Mouse (Mus musculus) induced T-regulatory cell, adult 2 months (primary cell): ENCODE measurements at regions not wholly inside any gene's neighbourhood (a gene's known extent, or its start where the extent isn't known, plus 50 kb on each side); places are given as distances from the start of the nearest gene placed in this dataset.
A peak's percentile ranks its signal among the peaks of the same experiment; 100 is the strongest.

Source experiments
- DNase-seq: peaks from one replicate; pipeline ENCODE4 v3.0.0-alpha.2; 2012; ENCODE audit warnings: low read depth

DNA sequence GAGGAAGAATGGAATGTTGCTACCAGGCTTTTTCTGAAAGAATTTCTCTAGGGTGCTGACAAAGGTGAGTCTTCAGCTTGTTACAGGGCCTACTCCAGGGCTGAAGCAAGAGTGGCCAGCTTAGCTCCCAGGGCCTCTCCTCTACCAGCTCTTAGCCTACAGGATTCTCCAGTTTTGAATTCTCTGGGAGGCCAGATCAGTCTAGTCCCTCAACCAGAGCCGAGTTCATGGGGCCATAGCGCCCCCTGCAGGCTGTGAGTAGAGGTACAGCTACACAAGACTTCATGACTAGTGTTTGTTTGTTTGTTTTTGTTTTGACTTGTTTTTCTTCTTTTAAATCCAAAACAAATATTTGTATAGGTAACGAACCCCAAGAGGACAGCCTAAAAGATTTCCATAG, 211.8 kb upstream of the Eef2kmt start:
- DNase-seq, result peak; percentile 74

DNA sequence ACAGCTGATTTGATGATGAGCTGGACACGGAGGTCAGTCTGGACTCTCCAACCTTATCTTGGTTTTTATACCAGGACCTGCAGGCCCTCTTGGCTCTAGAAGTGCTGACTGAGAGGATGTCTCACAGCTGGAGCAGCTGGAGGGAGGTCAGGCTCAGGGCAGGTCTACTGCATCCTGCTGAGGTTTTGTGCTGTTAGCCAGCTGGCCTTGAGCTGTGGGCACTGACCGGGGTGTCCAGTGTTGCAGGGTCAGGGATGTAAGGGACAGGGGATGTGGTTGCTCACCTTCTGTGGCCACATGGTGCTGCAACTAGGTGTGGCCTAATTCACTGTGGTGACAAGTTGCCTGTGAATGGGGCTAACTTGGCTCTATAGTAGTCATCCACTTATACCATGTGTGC, 211.0 kb upstream of the Eef2kmt start:
- DNase-seq, result no peak

DNA sequence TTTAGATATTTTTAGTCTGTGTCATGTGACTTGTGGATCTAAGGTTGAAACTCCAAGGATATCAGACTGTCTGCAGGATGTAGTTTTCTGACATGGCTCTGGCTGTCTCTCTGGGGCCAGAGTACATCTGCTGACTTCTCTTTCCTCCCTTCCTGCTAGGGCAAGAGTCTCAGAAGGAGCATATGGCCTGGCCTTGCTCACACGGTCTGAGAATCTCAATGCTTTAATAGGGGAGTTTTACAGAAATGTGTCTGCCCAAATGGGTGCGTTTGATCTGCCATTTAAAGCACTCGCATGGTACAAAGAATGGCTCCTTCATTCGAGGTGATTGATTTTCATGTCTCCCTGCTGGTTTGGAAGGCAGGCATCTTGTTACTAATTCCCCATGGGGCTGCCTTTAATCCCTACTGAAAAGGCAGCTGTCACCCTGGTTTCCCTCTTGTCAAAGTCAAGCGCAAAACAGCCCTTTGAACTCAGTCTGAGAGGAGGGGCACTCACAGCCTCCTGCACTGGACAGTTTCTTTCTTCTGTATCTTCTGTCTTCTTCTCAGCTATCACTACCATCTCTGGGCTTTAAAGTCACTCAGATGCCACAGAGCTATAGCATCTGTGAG, 199.7 kb upstream of the Eef2kmt start:
- no peak for DNase-seq

DNA sequence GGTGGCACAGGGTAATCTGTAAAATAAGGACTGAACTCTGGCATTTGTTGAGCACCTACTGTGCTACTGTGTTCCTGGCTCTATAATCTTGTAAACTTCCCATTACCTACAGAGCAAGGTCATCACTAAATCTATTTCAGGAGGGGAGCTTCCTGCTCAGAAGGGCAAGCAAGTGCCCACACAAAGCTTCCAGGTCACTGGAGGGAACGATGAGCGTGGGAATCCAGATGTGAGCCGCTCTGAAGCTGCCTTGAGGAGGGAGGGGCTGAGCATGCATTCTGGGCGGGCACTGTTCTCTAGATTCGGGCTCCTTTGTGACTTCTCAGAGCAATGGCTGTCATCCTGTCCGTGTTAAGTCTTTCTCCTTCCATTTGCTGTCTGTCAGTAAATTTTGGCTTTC, 198.5 kb upstream of the Eef2kmt start:
- DNase-seq, result no peak

DNA sequence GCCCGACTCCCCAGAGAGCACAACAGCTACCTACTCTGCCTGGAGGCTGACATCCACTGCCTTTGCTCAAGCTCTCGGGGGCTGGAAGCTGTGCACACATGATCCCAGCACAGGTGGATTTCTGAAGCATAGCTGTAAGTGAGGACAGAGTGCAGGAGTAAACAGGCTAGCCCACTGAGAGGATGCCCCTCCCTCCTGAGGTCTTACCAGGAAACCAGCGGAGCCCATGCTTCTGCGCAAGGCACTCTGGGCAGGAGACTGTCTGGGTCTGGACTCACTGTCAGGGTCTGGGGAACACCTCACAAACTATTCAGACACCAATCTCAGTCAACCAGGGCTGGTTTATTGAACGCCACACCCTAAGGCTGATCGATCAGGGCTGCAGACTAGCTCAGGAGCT, 197.2 kb upstream of the Eef2kmt start:
- peak; percentile 30 for DNase-seq

DNA sequence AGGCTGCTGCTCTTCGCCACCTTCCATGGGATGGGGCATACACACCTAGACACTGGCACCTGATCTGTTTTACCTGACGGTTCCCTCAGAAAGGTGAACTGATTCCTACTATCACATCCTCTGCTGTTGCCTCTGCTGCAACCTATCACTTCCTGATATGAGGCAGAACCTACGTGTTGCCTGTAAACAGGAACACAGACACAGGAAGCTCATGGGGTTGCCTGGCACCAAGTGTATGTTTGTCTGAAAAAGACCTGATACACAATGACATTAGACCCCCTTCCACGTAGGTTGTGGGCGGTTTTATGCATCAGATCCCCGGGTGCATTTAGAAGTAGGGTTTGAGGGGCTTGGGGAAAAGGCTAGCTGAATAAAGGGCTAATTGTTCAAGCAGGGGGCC, 190.0 kb upstream of the Eef2kmt start:
- peak; percentile 67 for DNase-seq

DNA sequence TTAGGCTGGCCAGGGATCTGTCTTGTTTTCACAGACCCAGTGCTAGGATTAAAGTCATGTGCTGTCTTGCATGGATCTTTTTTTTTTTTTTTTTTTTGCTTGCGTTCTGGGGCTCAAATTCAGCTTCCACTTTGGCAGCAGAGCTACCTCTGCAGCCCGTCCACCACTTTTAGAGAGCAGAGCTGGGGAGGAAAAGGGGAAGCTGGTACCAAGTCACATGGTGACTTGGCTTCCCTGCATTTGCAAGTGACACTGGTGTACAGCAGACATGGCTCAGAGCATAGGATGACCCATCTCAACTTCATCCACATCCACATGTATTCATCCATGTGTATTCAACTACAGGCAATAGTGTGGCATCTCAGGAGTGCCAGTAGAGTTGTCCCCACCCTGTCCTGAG, 189.0 kb upstream of the Eef2kmt start:
- DNase-seq, result no peak

DNA sequence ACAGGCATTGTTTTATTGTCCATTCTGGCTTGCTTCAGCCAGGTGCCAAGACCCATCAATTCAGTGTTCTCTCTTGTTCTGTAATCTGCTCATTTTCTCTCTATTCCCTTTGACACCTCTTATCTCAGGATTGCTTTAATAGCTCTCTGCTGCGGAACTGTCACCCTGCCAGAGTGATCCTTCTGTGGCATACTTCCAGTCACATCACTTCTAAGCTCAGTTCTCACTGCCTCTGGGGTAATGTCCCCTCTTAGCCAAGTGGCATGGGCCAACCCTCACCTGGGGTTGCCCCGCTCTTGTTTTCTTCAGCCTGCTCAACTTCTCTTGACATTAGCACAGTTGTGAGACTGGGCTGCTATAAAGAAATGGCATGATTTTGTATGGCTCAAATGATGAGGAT, 183.9 kb upstream of the Eef2kmt start:
- no peak for DNase-seq

DNA sequence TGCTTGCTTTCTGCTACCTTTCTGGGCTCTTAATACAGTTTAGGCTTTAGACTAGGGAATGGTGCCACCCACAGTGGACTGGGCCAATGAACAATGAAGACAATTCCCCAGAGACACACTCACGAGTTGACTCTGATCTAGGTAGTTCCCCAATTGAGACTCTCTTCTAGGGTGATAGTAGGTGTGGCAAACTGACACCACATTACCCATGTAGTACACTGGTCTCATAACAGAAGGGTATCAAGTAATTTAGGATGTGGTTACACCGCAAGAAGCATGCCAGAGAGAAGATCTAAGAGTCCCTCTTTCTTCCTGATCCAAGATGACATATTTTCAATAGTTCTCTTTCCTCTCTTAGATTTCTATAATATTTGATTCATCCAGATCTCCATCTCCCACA, 182.6 kb upstream of the Eef2kmt start:
- DNase-seq, result no peak

DNA sequence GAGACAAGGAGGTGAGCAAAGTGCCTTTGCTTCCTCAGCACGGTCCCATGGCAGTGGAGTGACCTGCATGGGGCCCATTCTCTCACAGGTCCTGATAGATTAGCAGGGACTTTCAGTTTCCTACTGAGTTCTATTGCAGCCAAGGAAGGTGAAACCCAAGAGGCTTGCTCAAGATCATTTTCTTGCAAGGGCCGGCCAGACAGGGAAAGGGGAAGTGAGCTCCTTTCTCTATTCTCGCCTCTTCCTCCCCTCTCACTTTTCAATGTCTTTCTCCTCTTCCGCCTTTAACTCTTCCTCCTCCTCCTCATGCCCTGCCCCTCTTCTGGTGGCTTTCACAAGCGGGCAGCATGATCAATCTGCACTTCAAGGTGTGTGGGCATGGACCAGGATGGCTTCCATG, 175.9 kb upstream of the Eef2kmt start:
- no peak for DNase-seq

DNA sequence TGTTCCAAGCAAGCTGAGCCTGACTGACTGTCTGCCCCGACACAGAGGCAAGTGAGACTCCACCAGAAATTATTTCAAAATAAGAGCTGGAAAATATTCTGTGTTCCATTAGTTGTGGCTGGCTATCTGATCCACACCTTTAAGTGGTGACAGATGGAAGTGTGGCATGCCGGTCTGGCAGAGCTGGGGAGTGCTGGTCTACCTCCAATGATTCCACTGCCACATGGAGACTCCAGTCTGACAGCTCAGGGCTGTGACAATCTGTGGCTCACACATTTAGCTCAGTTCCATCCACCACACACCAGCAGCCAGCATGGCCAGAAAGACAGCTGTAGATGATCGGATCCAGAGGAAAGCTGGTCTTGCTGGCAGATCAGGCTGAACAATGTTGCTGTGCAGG, 175.3 kb upstream of the Eef2kmt start:
- no peak for DNase-seq

DNA sequence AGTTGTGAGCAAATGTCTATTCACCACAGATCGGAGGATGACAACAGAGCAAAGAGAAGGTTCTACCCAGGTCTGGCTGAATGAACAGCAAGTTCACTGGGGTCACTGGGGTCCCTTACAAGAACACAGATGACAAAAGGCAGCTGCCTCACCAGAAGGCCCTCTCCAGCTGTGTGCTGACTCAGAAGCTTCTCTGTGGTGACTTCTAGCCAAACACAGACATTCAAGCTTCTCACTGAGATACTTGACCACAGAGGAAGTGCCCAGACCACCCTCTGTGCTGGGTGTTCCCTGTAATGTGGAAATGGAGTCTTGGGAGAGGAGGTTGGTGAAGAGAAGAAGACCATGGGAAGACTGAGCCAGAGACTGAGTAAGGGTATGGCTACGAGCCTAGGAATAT, 173.7 kb upstream of the Eef2kmt start:
- DNase-seq, result no peak

DNA sequence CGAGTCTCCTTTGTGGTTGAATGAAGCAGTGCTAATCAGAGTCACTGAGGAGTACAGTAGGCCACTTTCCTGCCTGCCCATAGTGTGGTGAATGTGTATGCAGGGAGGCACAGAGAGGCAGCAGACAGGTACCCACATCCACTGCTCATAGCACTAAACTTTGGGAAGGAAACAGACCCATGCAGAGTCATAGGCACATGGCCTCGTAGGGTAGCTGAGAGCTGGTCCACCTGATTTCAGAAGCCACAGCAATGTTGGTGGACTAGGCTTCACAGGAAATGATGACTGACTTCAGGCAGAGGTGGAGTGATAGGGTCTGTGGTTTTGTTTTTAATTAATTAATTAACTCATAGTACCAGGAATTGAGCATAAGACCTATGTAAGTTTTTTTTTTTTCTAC, 170.1 kb upstream of the Eef2kmt start:
- no peak for DNase-seq

DNA sequence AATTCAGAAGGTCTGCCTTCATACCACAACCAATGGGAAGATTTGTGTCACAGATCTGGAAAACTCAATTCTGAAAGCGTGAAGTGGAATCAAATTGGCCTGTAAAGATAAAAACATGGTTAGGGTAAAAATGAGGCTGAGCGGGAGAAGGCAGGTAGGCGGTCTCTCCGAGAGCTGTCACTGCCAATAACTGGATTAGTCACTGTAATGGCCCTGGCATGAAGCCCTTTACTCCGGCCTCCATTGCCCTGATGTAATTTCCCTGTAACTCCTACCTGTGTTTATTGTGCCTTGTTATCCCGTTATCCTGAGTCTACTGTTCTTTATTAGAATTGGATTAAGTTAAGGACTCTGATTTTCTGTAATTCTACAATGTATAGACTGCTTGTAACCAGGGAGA, 166.3 kb upstream of the Eef2kmt start:
- DNase-seq, result no peak

DNA sequence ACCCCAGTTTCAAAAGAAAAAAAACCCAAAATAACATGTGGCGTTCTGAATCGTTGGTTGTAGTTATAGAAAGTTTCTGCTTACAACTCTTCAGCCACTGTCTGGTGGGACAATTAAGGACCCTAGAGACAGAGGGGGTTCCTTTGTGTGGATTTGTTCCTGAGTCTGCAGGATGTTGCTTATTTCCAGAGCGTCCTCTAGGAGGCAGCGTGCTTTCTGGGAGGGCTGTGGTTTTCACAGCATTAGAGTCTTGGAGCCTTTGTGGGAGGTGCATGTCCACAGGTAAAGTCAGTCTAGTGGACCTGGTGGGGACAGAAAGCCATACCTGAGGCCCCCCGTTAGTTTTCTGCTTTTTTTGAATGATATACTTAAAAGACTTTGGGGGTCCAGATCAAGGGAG, 165.8 kb upstream of the Eef2kmt start:
- no peak for DNase-seq

DNA sequence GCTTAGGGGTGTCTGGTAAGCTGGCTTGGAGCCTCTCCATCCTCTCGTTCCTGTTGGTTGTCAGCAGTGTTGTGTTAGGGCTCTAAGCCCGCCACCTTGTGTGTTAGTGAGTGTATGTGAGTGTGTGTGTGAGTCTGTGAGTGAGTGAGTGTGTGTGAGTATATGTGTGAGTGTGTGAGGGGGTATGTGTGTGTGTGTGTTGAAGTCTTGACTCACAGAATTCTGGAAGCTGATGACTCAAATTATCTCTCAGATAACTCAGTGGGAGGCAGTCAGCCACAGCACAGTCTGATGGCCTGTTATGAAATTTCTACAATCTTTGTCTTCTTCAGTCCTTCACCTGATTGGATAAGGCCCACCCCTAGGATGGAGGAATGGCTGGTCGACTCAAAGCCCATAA, 163.7 kb upstream of the Eef2kmt start:
- no peak for DNase-seq

DNA sequence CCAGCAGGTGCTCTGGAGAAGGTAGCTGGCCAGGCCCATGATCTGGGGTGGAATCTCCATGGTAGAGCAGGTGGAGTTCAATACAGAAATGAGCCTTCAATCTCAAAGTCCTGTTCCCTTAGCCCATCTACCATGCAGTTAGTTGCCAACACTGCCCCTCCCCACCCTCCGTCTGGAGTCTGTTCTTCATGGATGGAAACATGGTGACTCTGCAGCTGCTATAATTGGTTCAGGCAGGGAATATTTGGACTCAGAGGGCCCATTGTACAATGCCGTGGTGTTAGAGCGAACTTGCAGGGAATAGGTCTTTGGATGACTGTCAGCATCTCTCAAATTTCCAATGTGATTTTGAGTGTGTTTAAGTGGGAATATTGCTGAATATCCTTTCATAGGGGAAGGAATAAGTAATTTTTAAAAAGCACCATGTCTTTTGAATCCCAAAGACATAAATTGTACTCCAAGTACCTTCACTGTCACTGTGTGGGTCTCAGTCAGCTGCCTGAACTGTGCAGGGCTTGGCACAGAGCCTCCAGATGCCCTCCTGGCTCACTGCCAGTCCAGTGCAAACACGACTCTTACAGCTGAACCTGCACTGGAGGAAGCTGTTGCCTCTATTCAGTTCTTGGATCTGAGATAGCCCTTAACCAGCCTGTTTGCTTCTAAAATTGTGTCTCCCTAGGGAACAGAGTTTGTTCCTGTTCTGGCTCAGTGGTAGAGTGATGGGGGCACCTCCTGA, 162.8 kb upstream of the Eef2kmt start:
- no peak for DNase-seq

DNA sequence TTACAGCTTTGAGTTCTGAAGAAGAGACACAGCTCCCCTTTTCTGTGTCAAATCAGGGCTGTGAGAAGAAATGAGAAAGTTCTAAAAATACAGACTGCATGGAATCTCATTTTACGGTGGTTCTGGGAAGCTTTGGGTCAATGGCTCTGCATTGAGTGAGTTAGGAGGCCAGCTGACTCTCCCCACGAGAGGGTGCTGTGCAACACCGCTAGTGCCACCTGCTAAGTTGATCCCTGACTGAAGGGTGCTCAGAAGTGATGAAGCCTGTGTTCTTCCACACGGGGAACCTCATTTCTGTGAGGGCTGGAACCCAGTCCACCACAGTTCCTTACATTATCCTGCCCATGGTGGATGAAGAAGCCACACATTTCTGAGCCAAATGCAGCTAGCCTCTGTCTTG, 159.5 kb upstream of the Eef2kmt start:
- DNase-seq, result peak; percentile 32

DNA sequence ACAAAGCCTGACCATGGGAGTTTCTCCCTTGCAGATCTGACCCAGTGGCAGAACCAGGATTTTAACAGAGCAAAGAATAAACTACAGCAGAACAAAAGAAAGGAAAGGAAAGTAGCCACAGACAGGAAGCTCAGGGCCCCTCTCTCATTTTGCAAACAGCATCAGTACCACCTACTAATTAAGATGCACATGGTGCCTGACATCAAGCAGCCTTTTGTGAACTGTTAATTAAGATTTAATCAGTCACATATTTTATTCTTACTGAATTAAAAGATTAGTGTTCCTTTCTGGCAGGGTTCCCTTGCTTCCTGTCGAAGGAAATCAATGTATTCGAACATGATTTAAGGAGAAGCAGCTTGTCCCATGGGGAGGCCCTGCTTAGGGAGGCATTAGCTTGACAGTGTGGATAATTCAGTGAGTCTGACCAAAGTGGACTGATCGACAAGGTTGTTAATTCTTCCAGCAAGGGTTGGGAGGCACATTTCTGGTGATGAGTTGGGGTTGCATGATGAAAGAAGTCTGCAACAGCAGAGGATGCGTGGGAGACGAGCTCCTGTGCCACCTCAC, 156.1 kb upstream of the Eef2kmt start:
- DNase-seq, result no peak

DNA sequence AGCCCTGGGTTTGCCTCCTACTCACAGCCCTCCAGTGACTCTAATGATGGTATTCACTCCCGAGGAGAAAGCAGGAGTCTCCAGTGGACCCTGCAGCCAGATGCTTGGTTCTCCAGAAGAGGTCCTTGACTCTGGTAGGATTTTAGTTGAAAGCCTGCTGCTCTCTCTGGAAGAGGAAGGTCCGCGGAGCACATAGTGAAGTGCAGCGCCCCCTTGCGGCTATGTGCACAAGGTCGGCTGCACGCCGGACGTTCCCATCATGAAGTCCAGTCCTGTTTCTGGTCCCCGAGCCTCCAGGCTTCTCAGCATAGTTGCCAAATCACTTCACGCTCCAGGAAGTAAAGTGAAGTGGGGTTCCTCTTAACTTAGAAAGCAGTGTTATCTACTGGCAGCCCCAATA, 150.9 kb upstream of the Eef2kmt start:
- peak; percentile 82 for DNase-seq

DNA sequence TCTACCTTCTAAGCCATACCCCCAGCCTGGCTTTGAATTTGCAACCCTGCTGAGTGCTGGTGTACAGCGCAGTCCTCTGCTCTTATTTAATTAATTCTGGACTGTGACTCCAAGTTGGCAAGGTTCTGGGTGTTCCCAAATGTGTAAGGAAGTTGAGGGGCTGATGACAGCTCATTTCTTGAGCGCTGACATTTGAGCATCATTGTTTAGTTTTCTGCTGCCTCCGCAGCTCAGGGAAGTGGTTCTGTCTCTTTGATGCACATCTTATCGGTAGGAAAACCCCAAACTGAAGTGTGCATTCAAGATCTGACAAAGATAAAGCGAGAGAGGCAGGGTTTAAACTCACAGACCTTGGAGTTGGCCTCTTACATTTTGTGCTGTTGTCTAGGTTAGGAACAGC, 137.6 kb upstream of the Eef2kmt start:
- peak; percentile 82 for DNase-seq

DNA sequence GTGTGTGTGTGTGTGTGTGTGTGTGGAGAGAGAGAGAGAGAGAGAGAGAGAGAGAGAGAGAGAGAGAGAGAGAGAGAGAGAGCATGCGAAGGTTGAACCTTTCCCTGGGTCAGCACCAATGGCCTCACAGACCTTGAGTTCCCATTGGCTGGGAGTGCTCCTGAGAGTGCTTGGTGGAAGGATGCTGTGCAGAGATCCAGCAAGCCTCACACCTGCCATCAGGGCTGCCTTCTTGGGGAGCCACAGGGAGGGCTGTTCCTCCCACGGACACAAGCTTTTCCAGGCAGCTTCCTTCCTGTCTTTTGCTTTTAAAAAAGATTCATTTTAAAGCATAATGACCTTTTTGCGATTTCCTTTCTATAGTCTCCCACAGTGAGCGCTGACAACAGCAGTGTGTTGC, 127.1 kb upstream of the Eef2kmt start:
- no peak for DNase-seq

DNA sequence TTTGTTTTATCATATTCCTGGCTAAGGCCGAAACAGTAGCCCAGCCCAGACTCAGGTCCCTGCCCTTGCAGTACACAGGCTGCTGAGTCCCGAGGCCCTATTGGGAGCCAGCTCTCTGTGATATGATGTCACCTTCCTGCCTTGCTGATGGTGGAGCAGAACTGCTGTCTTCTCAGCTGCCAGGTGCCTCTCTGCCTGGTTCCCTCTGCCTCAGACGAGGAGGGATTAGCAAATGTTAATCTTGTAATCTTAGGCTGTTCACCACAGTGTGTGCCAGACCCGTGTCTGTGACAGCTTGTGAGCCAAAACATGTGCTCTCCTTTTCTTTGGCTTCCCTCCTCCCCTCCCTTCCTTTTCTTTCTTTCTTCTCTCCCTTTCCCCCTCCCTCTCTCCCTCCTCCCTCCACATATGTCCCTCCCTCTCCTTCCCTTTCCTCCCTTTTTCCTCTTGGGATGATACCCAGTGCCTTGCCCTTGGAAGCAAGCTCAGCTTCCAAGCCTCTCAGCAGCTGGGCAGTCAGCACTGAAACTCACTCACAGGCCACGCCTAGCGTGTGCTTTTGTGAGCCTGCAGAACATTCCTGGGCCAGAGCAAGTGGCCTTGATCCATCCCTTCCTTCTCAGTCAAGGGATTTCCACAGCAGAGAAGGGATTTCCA, 126.6 kb upstream of the Eef2kmt start:
- no peak for DNase-seq
